Mouse (Mus musculus) adrenal gland, adult (tissue): ENCODE measurements around the gene Ccl4.
A peak's percentile ranks its signal among the peaks of the same experiment; 100 is the strongest.

Experiments
- DNase-seq, 2 experiments: peaks; one replicate each; pipeline ENCODE4 v3.0.0; 2022 to 2023; ENCODE audit warnings: low spot score in 1 of 2; ENCODE audit not compliant: inconsistent age in 2 of 2

Ccl4 gene

GRCm38 (mm10) chr11:83663532-83663931 lies 1.1 kb downstream of the Ccl4 start:
- no peak for DNase-seq

- DNase-seq: peak in 1 of 2 experiments; percentile 73
Observed at GRCm38 (mm10) chr11:83671743-83672142, 9.4 kb downstream of the Ccl4 start.

GRCm38 (mm10) chr11:83675665-83676064 lies 13.3 kb downstream of the Ccl4 start:
- DNase-seq: no peak

- no peak for DNase-seq
Observed at GRCm38 (mm10) chr11:83689918-83690317, 27.5 kb downstream of the Ccl4 start.

GRCm38 (mm10) chr11:83692008-83692407 lies 29.6 kb downstream of the Ccl4 start:
- DNase-seq: no peak

- DNase-seq: no peak
Observed at GRCm38 (mm10) chr11:83703705-83704104, 41.3 kb downstream of the Ccl4 start, which contains the start of gene Wfdc17. Gene Wfdc17, plus strand, starts transcription at chr11:83703991.

GRCm38 (mm10) chr11:83708715-83709114 lies 46.3 kb downstream of the Ccl4 start, which contains the start of gene Wfdc18:
Gene Wfdc18, plus strand, starts transcription at chr11:83709015.
- no peak for DNase-seq

- DNase-seq: no peak
Observed at GRCm38 (mm10) chr11:83709683-83710082, 47.3 kb downstream of the Ccl4 start.

GRCm38 (mm10) chr11:83712671-83713070 lies 50.3 kb downstream of the Ccl4 start:
- no peak for DNase-seq

GRCm38 (mm10) chr11:83713925-83714324 lies 51.5 kb downstream of the Ccl4 start:
- DNase-seq: no peak
